Mouse (Mus musculus): Measurements from ENCODE around the gene Gpam.

Gpam gene

GRCm38 (mm10) chr19:55100227-55101140 lies 26.6 kb downstream of the Gpam start:
- DNase-seq: peak; percentile 37

DNA sequence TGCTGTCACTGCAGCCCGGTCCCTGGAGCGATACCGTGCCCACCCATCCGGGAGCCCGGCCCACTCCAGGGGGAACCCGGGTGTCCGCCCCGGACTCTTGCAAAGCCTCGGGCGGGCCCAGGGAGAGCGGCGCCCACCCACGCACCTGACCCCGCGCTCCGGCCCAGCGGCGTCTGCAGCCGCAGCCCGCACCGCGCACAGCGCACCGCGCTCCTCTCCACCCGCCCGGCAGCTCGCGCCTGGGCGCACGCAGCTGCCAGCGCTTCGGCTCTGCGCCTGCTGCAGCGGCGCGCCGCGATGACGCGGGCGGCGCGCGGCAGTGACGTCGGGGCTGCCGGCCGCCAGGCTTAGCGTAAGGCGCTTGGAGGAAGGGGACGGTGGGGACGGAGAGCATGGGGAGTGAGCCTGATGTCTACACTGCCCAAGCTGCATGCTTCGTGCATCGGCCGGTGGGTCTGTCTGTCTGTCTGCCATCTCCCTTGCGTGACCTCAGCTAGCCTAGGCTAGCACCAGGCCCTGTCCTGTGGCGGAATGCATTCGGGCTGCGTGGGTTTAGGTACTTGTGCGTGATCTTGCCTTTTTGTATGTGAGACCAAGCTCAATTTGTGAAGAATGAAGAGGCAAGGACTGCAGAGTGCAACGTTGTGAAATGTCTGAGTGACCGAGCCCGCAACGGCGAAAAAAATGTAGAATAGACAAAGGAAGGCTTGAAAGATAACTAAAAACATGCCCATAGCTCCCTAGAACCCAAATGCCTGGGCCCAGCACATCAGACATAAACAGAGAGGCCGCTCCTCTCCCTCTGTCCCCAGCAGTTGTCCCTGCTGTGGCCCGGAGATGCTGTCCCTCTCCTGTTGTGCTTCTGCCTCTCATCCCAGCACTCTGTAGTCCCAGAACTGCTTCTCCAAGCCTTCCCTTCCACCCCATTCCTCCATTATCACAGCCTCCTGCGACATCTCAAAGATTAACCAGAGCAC lies 27.6 kb downstream of the Gpam start:
- DNase-seq: peak; percentile 78

GRCm38 (mm10) chr19:55098409-55099183 lies 28.4 kb downstream of the Gpam start:
- DNase-seq: peak; percentile 61

- no peak for DNase-seq
Observed at GRCm38 (mm10) chr19:55097396-55097967, 29.6 kb downstream of the Gpam start.

GRCm38 (mm10) chr19:55096666-55097065 lies 30.4 kb downstream of the Gpam start:
- no peak for DNase-seq

GRCm38 (mm10) chr19:55095547-55095946 lies 31.5 kb downstream of the Gpam start:
- DNase-seq: no peak

DNA sequence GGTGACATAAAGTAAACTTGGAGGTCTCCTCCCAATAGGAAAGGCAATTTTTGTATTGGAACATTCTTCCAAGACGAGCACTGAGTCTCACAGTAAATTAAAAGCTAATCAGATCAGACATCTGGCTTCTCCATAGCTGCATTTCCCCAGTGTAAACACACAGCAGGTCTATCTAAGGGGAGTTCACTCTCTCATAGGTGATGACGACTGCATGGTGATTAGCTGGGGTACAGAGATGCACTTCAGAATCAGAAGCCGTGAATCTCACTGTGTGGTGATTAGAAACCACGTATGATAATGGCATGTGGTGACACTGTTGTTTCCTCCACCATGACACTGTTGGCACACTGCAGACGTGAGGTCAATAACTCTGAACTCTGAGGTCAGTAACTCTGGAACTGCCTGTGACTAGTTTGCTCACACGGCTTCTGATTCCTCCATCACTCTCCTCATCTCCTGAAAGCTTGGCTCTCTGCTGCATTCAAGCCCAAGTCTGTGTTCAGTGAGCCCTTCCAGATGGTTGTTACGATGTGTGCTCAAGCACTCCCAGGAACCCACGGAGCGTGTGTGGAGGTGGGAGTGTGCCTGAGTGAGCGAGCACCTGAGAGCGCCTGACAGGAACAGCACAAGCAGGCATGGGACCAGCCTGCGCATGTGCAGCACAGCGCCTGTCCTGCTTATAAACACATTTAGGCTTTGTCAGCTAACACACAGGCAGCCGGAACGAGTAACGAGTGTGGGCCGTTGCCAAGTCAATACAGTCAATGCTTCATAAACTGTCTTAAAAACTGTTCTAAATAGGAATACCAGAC lies 35.2 kb downstream of the Gpam start:
- DNase-seq: peak; percentile 56

- DNase-seq: peak; percentile 67
Observed at GRCm38 (mm10) chr19:55090885-55091284, 36.2 kb downstream of the Gpam start.

GRCm38 (mm10) chr19:55090142-55090541 lies 36.9 kb downstream of the Gpam start:
- DNase-seq: no peak

GRCm38 (mm10) chr19:55087776-55088175 lies 39.3 kb downstream of the Gpam start:
- DNase-seq: no peak

- no peak for DNase-seq
Observed at GRCm38 (mm10) chr19:55085857-55086185, 41.2 kb downstream of the Gpam start.

DNA sequence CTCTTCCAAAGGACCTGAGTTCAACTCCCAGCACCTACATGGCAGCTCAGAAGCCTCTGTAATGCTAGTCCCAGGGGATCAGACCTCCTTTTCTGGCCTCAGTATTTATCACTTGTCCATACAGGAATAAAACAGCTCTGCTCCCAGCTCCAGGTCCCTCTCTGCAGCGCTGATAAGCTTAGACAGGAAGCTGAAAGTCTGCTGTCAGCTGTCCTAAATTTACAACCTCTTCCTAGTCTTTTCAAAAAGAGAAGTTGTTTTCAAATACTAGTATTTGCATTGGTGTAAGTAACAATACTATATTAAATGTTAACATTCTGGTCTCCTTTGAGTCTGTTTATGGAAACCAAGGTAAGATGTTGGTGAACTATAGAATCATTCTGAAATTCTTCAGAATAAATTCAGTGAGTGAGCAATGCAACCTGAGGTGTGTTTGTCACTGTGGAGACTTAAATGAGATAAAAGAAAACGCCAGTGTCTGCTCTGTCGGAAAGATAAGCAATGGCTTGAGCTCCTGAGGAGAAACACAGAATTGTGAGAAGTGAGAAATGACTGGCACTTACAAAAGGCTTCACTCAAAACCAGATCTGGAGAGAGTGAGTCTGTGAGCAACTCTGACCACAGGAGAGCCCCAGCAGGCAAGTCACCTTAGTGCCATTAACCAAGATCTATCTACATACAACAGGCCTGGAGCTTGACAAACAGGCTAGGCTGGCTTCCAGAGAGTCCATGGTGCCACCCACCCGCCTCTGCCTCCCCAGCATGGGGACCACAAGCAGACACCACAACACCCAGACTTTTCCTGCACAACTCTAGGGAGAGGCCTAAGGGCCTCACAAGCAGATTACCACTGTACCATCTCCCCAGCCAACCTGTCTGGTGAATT lies 41.8 kb downstream of the Gpam start:
- no peak for DNase-seq

- no peak for DNase-seq
Observed at GRCm38 (mm10) chr19:55076822-55077221, 50.2 kb downstream of the Gpam start.

GRCm38 (mm10) chr19:55073004-55073403 lies 54.0 kb downstream of the Gpam start:
- no peak for DNase-seq

- DNase-seq: no peak
Observed at GRCm38 (mm10) chr19:55069054-55069453, 58.0 kb downstream of the Gpam start.

DNA sequence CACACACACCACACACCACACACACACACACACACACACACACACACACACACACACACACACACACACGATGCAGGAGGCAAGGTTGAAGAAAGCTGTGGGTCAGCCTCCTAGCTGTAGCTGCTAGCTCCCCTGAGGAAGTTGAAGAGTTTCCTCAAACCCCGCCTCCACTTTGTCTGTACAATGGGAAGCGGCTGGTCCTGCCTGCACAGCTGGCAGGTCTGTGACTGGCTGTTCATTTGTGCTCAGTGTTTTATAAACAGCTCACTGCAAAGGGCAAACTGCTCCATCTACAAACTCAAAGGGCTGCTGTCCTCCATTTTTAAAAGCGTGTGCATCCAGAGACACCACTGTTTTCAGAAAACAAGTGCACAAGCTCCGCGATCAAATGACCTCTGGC lies 63.8 kb downstream of the Gpam start:
- peak; percentile 61 for DNase-seq

DNA sequence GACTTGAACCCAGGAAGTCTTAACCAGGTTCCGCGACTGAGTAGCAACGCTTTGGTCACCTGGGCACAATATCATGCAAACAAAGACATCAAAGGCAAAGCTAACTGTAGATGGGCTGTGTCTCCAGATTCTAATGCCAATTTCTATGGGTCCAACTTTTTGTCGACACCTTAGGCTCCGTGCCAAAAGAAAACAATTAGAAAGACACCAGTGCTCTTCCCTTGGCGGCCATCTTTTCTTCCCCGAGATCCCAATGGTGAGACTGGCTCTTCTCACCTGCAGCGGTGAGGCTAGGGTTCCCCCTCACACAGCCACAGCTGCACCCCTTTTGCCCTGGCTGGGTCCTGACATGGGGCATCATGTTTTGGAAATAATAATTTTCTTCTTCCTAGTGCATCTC lies 64.5 kb downstream of the Gpam start:
- no peak for DNase-seq

DNA sequence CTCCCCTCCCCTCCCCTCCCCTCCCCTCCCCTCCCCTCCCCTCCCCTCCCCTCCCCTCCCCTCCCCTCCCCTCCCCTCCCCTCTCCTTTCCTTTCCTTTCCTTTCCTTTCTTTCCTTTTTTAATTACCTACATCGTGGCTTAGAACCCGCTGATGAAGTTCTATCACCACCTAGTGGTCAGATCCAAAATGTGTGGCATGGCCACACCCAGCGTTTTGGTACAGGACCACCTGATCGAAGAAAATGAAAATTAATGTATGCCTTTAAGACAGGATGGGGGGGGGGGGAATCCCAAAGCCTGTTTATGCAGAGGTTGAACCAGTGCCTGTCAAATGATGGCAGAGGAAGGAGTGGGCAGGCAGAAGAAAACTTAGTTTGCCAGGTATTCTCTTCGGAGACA lies 65.1 kb downstream of the Gpam start:
- peak; percentile 71 for DNase-seq

GRCm38 (mm10) chr19:55061447-55061901 lies 65.6 kb downstream of the Gpam start:
- DNase-seq: no peak

DNA sequence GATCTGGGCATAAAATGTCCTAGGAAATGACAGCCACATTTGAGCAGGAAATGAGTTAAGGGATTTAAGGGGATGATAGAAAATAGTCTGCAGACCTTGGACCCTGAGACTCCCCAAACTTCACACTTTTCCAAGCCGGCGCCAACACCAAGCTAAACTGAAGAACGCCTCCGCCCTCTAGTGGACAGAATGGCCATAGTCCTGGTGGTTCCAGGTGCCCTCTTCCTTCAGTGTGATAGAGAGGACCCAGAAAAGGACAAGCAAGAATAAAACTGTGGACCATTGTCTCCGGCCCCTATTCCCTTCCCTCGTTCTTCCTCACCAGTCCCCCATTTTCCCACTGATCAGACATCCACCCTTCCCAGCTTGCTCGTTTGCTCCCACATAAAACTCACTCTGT lies 66.1 kb downstream of the Gpam start:
- peak; percentile 82 for DNase-seq
